Mouse (Mus musculus) MEL (cell line): ENCODE data around the gene Fxyd5. TPM values are rescaled to one million over a fixed set of nuclear protein-coding genes. Genes with fewer than 3 reads are reported as not detected.

Experiments
- DNase-seq: peaks from one replicate; pipeline ENCODE4 v3.0.0; 2011; ENCODE audit warnings: low read depth, low spot score
- H3K27ac ChIP-seq: 2 replicates; pipeline ENCODE4 v1.5.1; 2012; ENCODE audit warnings: low read depth, mild to moderate bottlenecking, control low read depth, low read length, moderate library complexity; ENCODE audit not compliant: control insufficient read depth
- H3K27me3 ChIP-seq, 2 experiments: fragments of 150-350 bp in 1 of 2; sonication (generic) in 1 of 2; 2 replicates each; pipeline ENCODE4 v1.6.1; 2012; ENCODE audit warnings: low read length in 2 of 2, mild to moderate bottlenecking in 2 of 2, improper control_type of control experiment in 1 of 2, moderate library complexity in 1 of 2; ENCODE audit not compliant: insufficient read depth in 2 of 2, control insufficient read depth in 1 of 2
- H3K36me3 ChIP-seq, 2 experiments: 2 replicates each; pipeline ENCODE4 v1.6.1; 2012 to 2014; ENCODE audit warnings: low read length in 2 of 2, improper control_type of control experiment in 1 of 2, inconsistent platforms in 1 of 2, mild to moderate bottlenecking in 1 of 2; ENCODE audit not compliant: insufficient read depth in 2 of 2, control insufficient read depth in 1 of 2
- H3K4me1 ChIP-seq, 2 experiments: fragments of 150-350 bp in 1 of 2; sonication (generic) in 1 of 2; 2 replicates each; pipeline ENCODE4 v1.6.1; 2012; ENCODE audit warnings: low read length in 2 of 2, improper control_type of control experiment in 1 of 2, mild to moderate bottlenecking in 1 of 2; ENCODE audit not compliant: insufficient read depth in 2 of 2, control insufficient read depth in 1 of 2
- H3K4me3 ChIP-seq, 2 experiments: fragments of 150-350 bp in 1 of 2; sonication (generic) in 1 of 2; 2 replicates each; pipeline ENCODE4 v1.5.1; 2012; ENCODE audit warnings: low read depth in 2 of 2, low read length in 2 of 2, mild to moderate bottlenecking in 2 of 2, moderate library complexity in 2 of 2, control low read depth in 1 of 2, improper control_type of control experiment in 1 of 2; ENCODE audit not compliant: control insufficient read depth in 1 of 2, insufficient read depth in 1 of 2
- H3K79me2 ChIP-seq: 2 replicates; pipeline ENCODE4 v1.6.1; 2012; ENCODE audit warnings: mild to moderate bottlenecking, low read length, moderate library complexity; ENCODE audit not compliant: control insufficient read depth, poor library complexity, insufficient read depth
- H3K9ac ChIP-seq: 2 replicates; pipeline ENCODE4 v1.6.1; 2012; ENCODE audit warnings: low read depth, mild to moderate bottlenecking, control low read depth, low read length, moderate library complexity; ENCODE audit not compliant: control insufficient read depth, poor library complexity, severe bottlenecking
- H3K9me3 ChIP-seq: fragments of 150-350 bp; sonication (generic); replicated peaks from 2 replicates; pipeline ENCODE4 v1.6.1; 2012; ENCODE audit warnings: mild to moderate bottlenecking, low read length, improper control_type of control experiment, moderate library complexity; ENCODE audit not compliant: insufficient read depth
- CTCF ChIP-seq, 3 experiments: IDR thresholded peaks in 2 of 3; conservative IDR thresholded peaks in 1 of 3; 2 replicates each; pipeline ENCODE4 v1.5.1; 2011 to 2012; ENCODE audit warnings: low read length in 3 of 3, low read depth in 2 of 3, mild to moderate bottlenecking in 2 of 3, improper control_type of control experiment in 1 of 3, inconsistent platforms in 1 of 3, mixed read lengths in 1 of 3, moderate library complexity in 1 of 3; ENCODE audit not compliant: control insufficient read depth in 1 of 3, insufficient read depth in 1 of 3, poor library complexity in 1 of 3, severe bottlenecking in 1 of 3
- GATA1 ChIP-seq: IDR thresholded peaks from 2 replicates; pipeline ENCODE4 v1.6.1; 2011; ENCODE audit warnings: low read depth, low read length, improper control_type of control experiment
- KAT2A ChIP-seq: conservative IDR thresholded peaks from 2 replicates; pipeline ENCODE4 v1.6.1; 2012; ENCODE audit warnings: low read depth, low read length, improper control_type of control experiment, inconsistent platforms
- MAX ChIP-seq: IDR thresholded peaks from 2 replicates; pipeline ENCODE4 v1.6.1; 2011; ENCODE audit warnings: low read length, improper control_type of control experiment
- POLR2A ChIP-seq, 2 experiments: IDR thresholded peaks; 2 replicates each; pipeline ENCODE4 v1.6.1; 2011 to 2012; ENCODE audit warnings: low read length in 2 of 2, mild to moderate bottlenecking in 2 of 2, control low read depth in 1 of 2, improper control_type of control experiment in 1 of 2, low read depth in 1 of 2, moderate library complexity in 1 of 2; ENCODE audit not compliant: control insufficient read depth in 1 of 2, insufficient read depth in 1 of 2, poor library complexity in 1 of 2
- POLR2AphosphoS5 ChIP-seq: IDR thresholded peaks from 2 replicates; pipeline ENCODE4 v1.6.1; 2012; ENCODE audit warnings: low read depth, borderline replicate concordance, mild to moderate bottlenecking, inconsistent platforms, low read length, moderate library complexity, mixed read lengths
- RCOR1 ChIP-seq: IDR thresholded peaks from 2 replicates; pipeline ENCODE4 v1.6.1; 2012; ENCODE audit warnings: low read depth, mild to moderate bottlenecking, inconsistent platforms, low read length, improper control_type of control experiment
- SIN3A ChIP-seq: IDR thresholded peaks from 2 replicates; pipeline ENCODE4 v1.6.1; 2012; ENCODE audit warnings: low read length, improper control_type of control experiment, inconsistent platforms
- SMC3 ChIP-seq: IDR thresholded peaks from 2 replicates; pipeline ENCODE4 v1.6.1; 2011; ENCODE audit warnings: low read depth, low read length, improper control_type of control experiment
- TBP ChIP-seq: IDR thresholded peaks from 2 replicates; pipeline ENCODE4 v1.8.0; 2011; ENCODE audit warnings: low read depth, low read length, improper control_type of control experiment
- USF1 ChIP-seq: IDR thresholded peaks from 2 replicates; pipeline ENCODE4 v1.6.1; 2014; ENCODE audit warnings: low read depth, mild to moderate bottlenecking, inconsistent platforms, low read length, improper control_type of control experiment, moderate library complexity
- USF2 ChIP-seq, 2 experiments: IDR thresholded peaks; 2 replicates each; pipeline ENCODE4 v1.6.1; 2011 to 2012; ENCODE audit warnings: improper control_type of control experiment in 2 of 2, low read length in 2 of 2, borderline replicate concordance in 1 of 2, inconsistent platforms in 1 of 2, low read depth in 1 of 2, mild to moderate bottlenecking in 1 of 2; ENCODE audit not compliant: insufficient read depth in 1 of 2
- ZC3H11A ChIP-seq: IDR thresholded peaks from 2 replicates; pipeline ENCODE4 v1.6.1; 2012; ENCODE audit warnings: low read depth, mild to moderate bottlenecking, inconsistent platforms, low read length, improper control_type of control experiment
- ZKSCAN1 ChIP-seq: IDR thresholded peaks from 2 replicates; pipeline ENCODE4 v1.6.1; 2012; ENCODE audit warnings: low read depth, mild to moderate bottlenecking, inconsistent platforms, low read length, improper control_type of control experiment, moderate library complexity
- ZMIZ1 ChIP-seq: IDR thresholded peaks from 2 replicates; pipeline ENCODE4 v1.6.1; 2012; ENCODE audit warnings: low read depth, mild to moderate bottlenecking, inconsistent platforms, low read length, improper control_type of control experiment, moderate library complexity
- polyA plus RNA-seq, 2 experiments: library from polyadenylated mRNA; stranded (reverse) in 1 of 2; unstranded in 1 of 2; fragments of >175 nt in 1 of 2; fragments of >200 nt in 1 of 2; gene quantifications; 2 replicates each; pipeline versions ENCODE4 v1.2.1 to v1.2.4; 2012; ENCODE audit warnings: low replicate concordance in 2 of 2, low read depth in 1 of 2; ENCODE audit not compliant: insufficient read length in 2 of 2, insufficient read depth in 1 of 2, missing spikeins in 1 of 2
- total RNA-seq: library from RNA; depleted of rRNA; stranded (reverse); fragments of 300-350 nt; gene quantifications from 2 replicates; pipeline ENCODE4 v1.2.3, GENCODE M21; 2012

Fxyd5 gene
- total and polyA plus RNA-seq, 3 experiments, result 39.4 to 57.5 TPM; not detected in 1

DNA sequence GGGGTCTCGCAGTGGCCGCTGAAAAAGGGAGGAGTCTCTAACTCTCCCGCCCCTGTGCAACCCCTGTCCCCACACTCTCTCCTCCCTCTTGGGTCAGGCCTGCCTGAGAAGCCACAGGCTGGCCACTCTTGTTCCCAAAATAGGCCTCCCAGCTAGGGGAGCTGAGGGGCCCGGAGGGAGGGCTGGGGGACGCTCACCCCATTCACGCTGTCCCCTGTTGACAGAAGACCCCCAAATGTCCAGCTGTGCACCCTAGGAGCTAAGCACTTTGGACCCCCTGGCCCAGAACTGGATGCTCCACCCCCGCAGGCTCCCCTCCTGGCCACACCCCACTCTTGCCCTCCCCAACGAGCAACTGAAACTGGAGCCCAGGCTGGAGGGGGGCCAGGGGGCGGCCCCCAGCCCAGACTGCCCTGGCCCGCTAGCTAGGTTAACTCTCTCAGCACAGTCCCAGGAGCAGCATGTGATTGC, 13.1 kb upstream of the Fxyd5 start:
- Histone ChIP-seq H3K9ac (no peak overlapping the region), H3K27me3 (no peaks in the 10 kb centered on the region), H3K27ac (no peak overlapping the region)

GRCm38 (mm10) chr7:31054661-31055320, 12.5 kb upstream of the Fxyd5 start:
- H3K4me3 ChIP-seq, result no peak overlapping the region
- H3K36me3 ChIP-seq, result no peaks in the 10 kb centered on the region
- H3K4me1 ChIP-seq, result no peaks in the 10 kb centered on the region; a peak in 1 of 4 replicates
- DNase-seq, result no peak
- no peak overlapping the region for H3K9ac ChIP-seq
- H3K79me2 ChIP-seq, result no peaks in the 10 kb centered on the region
- H3K27me3 ChIP-seq, result no peaks in the 10 kb centered on the region
- H3K27ac ChIP-seq, result no peak overlapping the region
- H3K9me3 ChIP-seq, result no peaks in the 10 kb centered on the region
- TF ChIP-seq USF1 (no peak), ZKSCAN1 (no peak), KAT2A (no peak), RCOR1 (no peak), USF2 (IDR thresholded peaks at IDR 0.05; ENCODE audit: borderline replicate concordance in 1 of 2, insufficient read depth in 1 of 2, low read depth in 1 of 2, low read length in 2 of 2) (no peak), GATA1 (no peak), SIN3A (no peak), POLR2AphosphoS5 (no peak), ZC3H11A (no peak)

More for the DNA sequence above, 13.1 kb upstream of the Fxyd5 start:
- DNase-seq, result no peak
- no peak for TF ChIP-seq TBP
- TF ChIP-seq MAX, result no peak
- TF ChIP-seq ZMIZ1, result no peak
- no peak for TF ChIP-seq KAT2A
- TF ChIP-seq ZKSCAN1, result no peak
- TF ChIP-seq POLR2A (IDR thresholded peaks at IDR 0.05; ENCODE audit: control insufficient read depth in 1 of 2, insufficient read depth in 1 of 2, low read depth in 1 of 2, low read length in 2 of 2, poor library complexity in 1 of 2), result no peak
- no peak for TF ChIP-seq GATA1
- TF ChIP-seq CTCF (IDR thresholded peaks at IDR 0.05 in 2 of 3, conservative IDR thresholded peaks at IDR 0.05 in 1 of 3; ENCODE audit: control insufficient read depth in 1 of 3, insufficient read depth in 1 of 3, low read depth in 2 of 3, low read length in 3 of 3, poor library complexity in 1 of 3, severe bottlenecking in 1 of 3), result no peak
- TF ChIP-seq SMC3, result no peak
- H3K4me3 ChIP-seq, result no peak overlapping the region
- no peaks in the 10 kb centered on the region for H3K79me2 ChIP-seq
- no peaks in the 10 kb centered on the region; a peak in 1 of 4 replicates for H3K4me1 ChIP-seq
- H3K36me3 ChIP-seq, result no peaks in the 10 kb centered on the region
- H3K9me3 ChIP-seq, result no peaks in the 10 kb centered on the region
